Mouse (Mus musculus) E14TG2a.4 (cell line): ENCODE data around the gene Nptxr.

Experiments used
- CTCF ChIP-seq: conservative IDR thresholded peaks from 2 replicates; pipeline ENCODE4 v1.5.1; 2014; ENCODE audit warnings: low read length
- NANOG ChIP-seq: IDR thresholded peaks from 2 replicates; pipeline ENCODE4 v1.6.1; 2014; ENCODE audit warnings: borderline replicate concordance, low read length, mixed read lengths
- POU5F1 ChIP-seq: IDR thresholded peaks from 2 replicates; pipeline ENCODE4 v1.6.1; 2014; ENCODE audit warnings: low read length, borderline replicate concordance

DNA sequence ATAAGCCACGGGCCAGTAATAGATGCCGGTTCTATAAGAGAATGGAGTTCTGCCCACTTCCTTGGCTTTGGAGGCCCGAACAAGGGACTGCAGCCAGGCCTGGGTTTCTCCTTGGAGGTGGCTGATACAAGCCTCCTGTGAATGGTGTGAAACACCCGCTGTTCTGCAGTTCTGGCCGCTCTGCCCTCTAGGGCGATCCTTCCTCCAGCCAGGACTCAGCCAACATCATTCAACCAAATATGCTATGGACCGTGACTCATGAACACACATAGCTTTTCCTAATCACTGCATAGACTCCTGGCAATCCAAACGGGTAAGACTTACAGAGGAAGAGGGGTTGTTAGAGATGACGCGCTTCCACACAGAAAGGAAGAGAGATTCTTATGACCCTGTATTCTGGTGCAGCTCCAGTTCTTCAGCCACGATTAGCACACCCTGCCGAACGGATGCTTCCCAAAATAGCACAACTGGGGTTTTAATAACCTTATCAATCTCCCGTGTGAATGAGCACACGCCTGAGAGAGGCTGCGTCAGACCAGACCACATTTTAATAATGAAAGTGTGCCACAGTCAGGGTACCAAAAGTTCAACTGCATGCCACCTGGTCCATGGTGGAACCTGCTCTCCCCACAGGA, 37.1 kb downstream of the Nptxr start:
- no peak for TF ChIP-seq CTCF
- no peak for TF ChIP-seq POU5F1
- no peak for TF ChIP-seq NANOG
